Mouse (Mus musculus) CH12.LX (cell line): Measurements from ENCODE around the gene Ttll11.

ENCODE experiments used
- BHLHE40 ChIP-seq: IDR thresholded peaks from 2 replicates; pipeline ENCODE4 v1.6.1; 2011; ENCODE audit warnings: mild to moderate bottlenecking, low read depth, low read length, improper control_type of control experiment
- CHD2 ChIP-seq: IDR thresholded peaks from 2 replicates; pipeline ENCODE4 v1.6.1; 2011; ENCODE audit warnings: low read length, improper control_type of control experiment
- CTCF ChIP-seq, 2 experiments: IDR thresholded peaks in 1 of 2; conservative IDR thresholded peaks in 1 of 2; 2 replicates each; pipeline ENCODE4 v1.5.1; 2011 to 2012; ENCODE audit warnings: low read depth in 2 of 2, low read length in 2 of 2, improper control_type of control experiment in 1 of 2, inconsistent platforms in 1 of 2, mild to moderate bottlenecking in 1 of 2, moderate library complexity in 1 of 2
- EP300 ChIP-seq: IDR thresholded peaks from 2 replicates; pipeline ENCODE4 v1.6.1; 2011; ENCODE audit warnings: low read length, improper control_type of control experiment
- HCFC1 ChIP-seq: IDR thresholded peaks from 2 replicates; pipeline ENCODE4 v1.6.1; 2012; ENCODE audit warnings: low read depth, mild to moderate bottlenecking, inconsistent platforms, low read length, improper control_type of control experiment
- NELFE ChIP-seq: IDR thresholded peaks from 2 replicates; pipeline ENCODE4 v1.6.1; 2011; ENCODE audit warnings: low read depth, low read length, improper control_type of control experiment
- POLR2A ChIP-seq: IDR thresholded peaks from 2 replicates; pipeline ENCODE4 v1.6.1; 2011; ENCODE audit warnings: low read depth, mild to moderate bottlenecking, improper control_type of control experiment, low read length
- POLR2AphosphoS2 ChIP-seq: IDR thresholded peaks from 2 replicates; pipeline ENCODE4 v1.6.1; 2011; ENCODE audit warnings: low read depth, low read length, improper control_type of control experiment
- SIN3A ChIP-seq: IDR thresholded peaks from 2 replicates; pipeline ENCODE4 v1.6.1; 2012; ENCODE audit warnings: low read length, improper control_type of control experiment, inconsistent platforms
- TBP ChIP-seq: conservative IDR thresholded peaks from 2 replicates; pipeline ENCODE4 v1.6.1; 2011; ENCODE audit warnings: low read depth, low read length, improper control_type of control experiment
- USF2 ChIP-seq: conservative IDR thresholded peaks from 2 replicates; pipeline ENCODE4 v1.6.1; 2011; ENCODE audit warnings: low read depth, low read length, improper control_type of control experiment
- ZC3H11A ChIP-seq: IDR thresholded peaks from 2 replicates; pipeline ENCODE4 v1.6.1; 2012; ENCODE audit warnings: low read depth, mild to moderate bottlenecking, inconsistent platforms, low read length, improper control_type of control experiment

GRCm38 (mm10) chr2:35957471-35958140, 22.1 kb downstream of the Ttll11 start:
- TF ChIP-seq USF2: no peak
- TF ChIP-seq ZC3H11A: no peak
- TF ChIP-seq TBP: no peak
- TF ChIP-seq CTCF (conservative IDR thresholded peaks at IDR 0.05 in 1 of 2, IDR thresholded peaks at IDR 0.05 in 1 of 2; ENCODE audit: low read depth in 2 of 2, low read length in 2 of 2): no peak
- no peak for TF ChIP-seq POLR2AphosphoS2
- TF ChIP-seq SIN3A: no peak
- no peak for TF ChIP-seq EP300
- no peak for TF ChIP-seq POLR2A
- no peak for TF ChIP-seq CHD2
- no peak for TF ChIP-seq NELFE
- no peak for TF ChIP-seq BHLHE40
- TF ChIP-seq HCFC1: no peak
